Mouse (Mus musculus): Measurements from ENCODE around the gene C1ql1. TPM values are rescaled to one million over a fixed set of nuclear protein-coding genes. Genes with fewer than 3 reads are reported as not detected.

C1ql1 gene
- 0.06 and 0.60 TPM in 2 replicates for polyA plus RNA-seq (2012)

DNA sequence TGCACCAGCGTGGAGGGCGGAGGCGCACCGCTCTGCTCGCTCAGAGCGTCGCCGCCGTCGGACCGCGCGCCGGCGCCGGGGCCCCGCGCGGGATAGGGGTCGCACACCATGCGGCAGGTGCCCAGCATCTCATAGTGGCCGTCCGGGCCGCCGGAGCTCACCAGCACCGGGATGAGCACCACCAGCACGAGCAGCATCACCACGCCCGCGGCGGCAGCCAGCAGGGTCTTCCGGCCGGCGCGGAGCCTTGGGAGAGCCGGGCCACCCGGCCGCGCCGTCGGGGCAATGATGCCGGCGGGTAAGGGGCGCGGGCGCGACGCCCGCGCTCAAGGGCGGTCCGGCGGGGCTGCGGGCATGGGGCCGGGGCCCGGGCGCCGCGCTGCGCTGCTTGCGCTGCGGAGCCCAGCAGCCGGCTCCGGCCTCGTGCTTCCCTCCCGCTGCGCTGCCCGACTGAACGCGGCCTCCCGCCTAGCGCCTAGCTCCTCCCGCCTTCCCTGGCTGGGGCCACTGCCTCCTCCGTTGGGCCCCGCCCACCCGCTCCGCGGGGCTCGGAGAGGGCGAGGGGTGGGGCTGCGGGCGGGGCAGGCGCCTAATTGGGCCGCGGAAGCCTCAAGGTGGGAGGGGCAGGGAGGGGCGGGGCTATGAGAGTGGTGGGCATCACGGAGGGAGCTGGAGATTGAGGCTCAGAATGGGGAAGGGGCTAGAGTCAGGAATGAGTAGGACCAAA, at the start of gene C1ql1:
Gene C1ql1 (minus strand): TSS at position 424 of the 727 bp plus-strand sequence.

DNA sequence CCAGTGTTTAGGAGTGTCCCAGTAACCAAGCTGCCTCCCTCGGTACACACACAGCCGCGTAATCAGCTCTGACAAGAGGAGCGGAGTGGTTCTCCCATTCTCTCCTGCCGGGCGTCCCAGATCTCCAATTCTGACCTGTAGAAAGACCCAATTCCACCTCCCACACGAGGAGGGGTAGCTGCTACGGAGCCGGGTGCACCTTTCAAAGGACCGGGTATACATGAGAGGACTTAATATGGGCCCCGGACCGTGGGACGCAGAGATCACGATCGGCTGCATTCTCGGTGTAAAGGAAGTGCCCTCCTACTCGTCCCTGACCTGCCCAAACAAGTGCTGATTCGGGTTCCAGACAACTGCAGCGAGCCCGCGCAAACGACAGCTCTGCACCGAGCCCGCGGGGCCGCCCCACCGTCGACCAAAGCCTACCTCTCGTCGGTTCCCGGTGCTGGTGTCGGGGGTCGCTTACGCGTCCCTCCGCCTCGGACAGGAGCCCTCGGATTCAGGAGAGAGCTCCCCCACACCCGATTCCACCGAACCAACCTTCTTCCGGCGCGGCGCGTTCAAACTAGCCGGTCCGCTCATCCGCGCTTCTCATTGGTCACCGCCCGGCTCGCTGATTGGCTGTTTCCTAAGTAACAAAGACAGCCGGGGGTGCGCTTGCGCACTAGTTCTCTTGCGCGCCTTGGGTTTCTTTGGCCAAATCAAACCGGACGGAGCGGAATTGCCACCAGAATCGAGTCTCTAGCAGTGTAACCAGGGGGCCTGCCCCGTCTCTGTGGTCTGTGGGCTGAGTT, 21.7 kb downstream of the C1ql1 start, which contains the start of gene Kif18b:
Gene Kif18b (minus strand): TSS at position 568 of the 794 bp plus-strand sequence.

DNA sequence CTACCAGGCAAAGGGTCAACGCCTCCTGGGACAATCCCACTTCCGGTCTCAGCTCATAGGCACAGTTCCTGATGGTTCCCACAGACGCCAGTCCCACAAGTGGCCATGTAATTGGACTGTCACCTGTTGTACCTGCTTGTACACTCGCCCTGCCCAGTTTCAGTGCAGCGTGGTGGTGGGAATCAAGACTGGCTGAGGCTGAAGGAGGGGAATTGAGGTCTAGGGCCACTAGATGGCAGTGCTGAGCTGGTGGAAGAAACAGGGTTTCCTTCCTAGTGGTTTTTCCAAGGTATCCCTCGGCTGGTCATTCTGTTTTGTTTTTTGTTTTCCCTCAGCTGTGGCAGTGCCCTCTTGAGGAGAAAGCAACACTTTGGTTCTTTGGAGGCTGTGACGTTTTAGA, 45.7 kb downstream of the C1ql1 start, which contains the start of gene Gfap:
Gene Gfap (minus strand): TSS at position 150 of the 400 bp plus-strand sequence.

Other genes starting within 250 kb of the C1ql1 start
- gene Ccdc43, start 248.9 kb downstream of the C1ql1 start, polyA plus RNA-seq (2012), result 8.7 and 9.4 TPM in 2 replicates
- 4.3 and 8.7 TPM in 2 replicates for gene Adam11, start 185.2 kb downstream of the C1ql1 start, polyA plus RNA-seq (2012)
- gene Gjc1, start 127.0 kb downstream of the C1ql1 start, polyA plus RNA-seq (2012), result not detected in 2 replicates
- gene Higd1b, start 110.8 kb downstream of the C1ql1 start, polyA plus RNA-seq (2012), result not detected in 2 replicates
- 180 and 239 TPM in 2 replicates for gene Eftud2, start 65.7 kb downstream of the C1ql1 start, polyA plus RNA-seq (2012)
- 0.19 TPM in 1 of 2 replicates, not detected in the other for gene Ccdc103, start 65.5 kb downstream of the C1ql1 start, polyA plus RNA-seq (2012)
- not detected in 2 replicates for gene Fam187a, start 61.5 kb downstream of the C1ql1 start, polyA plus RNA-seq (2012)
- gene Gfap, start 45.8 kb downstream of the C1ql1 start, polyA plus RNA-seq (2012), result 0.02 and 0.06 TPM in 2 replicates
- 19.7 and 21.6 TPM in 2 replicates for gene Kif18b, start 21.6 kb downstream of the C1ql1 start, polyA plus RNA-seq (2012)
- 8.9 and 14.0 TPM in 2 replicates for gene Nmt1, start 81.5 kb upstream of the C1ql1 start, polyA plus RNA-seq (2012)
- 91.4 and 99.8 TPM in 2 replicates for gene Dcakd, start 81.6 kb upstream of the C1ql1 start, polyA plus RNA-seq (2012)
- gene Plcd3, start 155.0 kb upstream of the C1ql1 start, polyA plus RNA-seq (2012), result 0.39 and 1.1 TPM in 2 replicates
- 12.1 TPM in 2 replicates for gene Acbd4, start 155.0 kb upstream of the C1ql1 start, polyA plus RNA-seq (2012)
- gene Hexim1, start 169.5 kb upstream of the C1ql1 start, polyA plus RNA-seq (2012), result 41.2 and 64.6 TPM in 2 replicates
- gene Hexim2, start 185.7 kb upstream of the C1ql1 start, polyA plus RNA-seq (2012), result 8.2 and 8.4 TPM in 2 replicates
- 146 and 177 TPM in 2 replicates for gene Fmnl1, start 224.4 kb upstream of the C1ql1 start, polyA plus RNA-seq (2012)